Comparison of ENCODE assay signal across 10 mouse cellular contexts in the genomic region with DNA sequence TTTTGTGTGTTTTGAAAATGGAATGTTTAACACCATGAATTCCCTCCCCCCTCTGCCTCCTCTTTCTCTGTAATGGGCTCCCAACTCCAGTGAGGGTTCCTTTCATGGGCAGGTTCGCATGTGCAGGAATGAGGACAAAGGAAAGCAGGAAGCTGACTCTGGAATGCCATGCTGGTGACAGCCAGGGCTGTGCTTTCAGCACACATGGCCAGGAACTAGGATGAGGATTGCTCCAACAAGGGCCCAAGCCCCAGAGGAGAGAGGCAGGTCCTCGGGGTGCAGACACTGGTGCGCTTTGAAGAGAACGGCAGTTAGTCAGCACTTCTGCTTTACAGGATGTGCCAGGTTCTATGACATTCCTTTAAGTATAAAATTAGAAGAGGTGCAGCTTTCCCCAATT.
DNase-seq lines count a peak whose midpoint lies in the region; ATAC-seq lines count a peak whose summit lies in the region.
"Had no signal": no experiment of that assay in that cellular context is flagged by ENCODE, and none has a peak within 500 bp of the region (broad histone marks: within the 10 kb centered on the region; RNA-seq: fewer than 3 reads in every experiment).

No protein-coding gene starts in this region.

- H3K4me1 ChIP-seq in lung, embryonic 15.5 days, result peaks cover 12% of the 10 kb centered on the region
- peaks cover 57% of the 10 kb centered on the region for H3K4me1 ChIP-seq in forebrain, embryonic 10.5 days
- peaks cover 28% of the 10 kb centered on the region for H3K4me1 ChIP-seq in limb, embryonic 10.5 days
- H3K4me1 ChIP-seq in intestine, embryonic 16.5 days (ENCODE audit: control insufficient read depth, insufficient read depth, low read length), result peaks cover 7% of the 10 kb centered on the region; the same call in 1 of the 2 replicates

- H3K36me3 ChIP-seq in lung, embryonic 15.5 days, result no peaks in the 10 kb centered on the region
- H3K36me3 ChIP-seq in forebrain, embryonic 10.5 days (replicated peaks), result peaks cover 13% of the 10 kb centered on the region
- H3K36me3 ChIP-seq in limb, embryonic 10.5 days, result peaks cover 9% of the 10 kb centered on the region; the same call in 1 of the 2 replicates
- H3K36me3 ChIP-seq in intestine, embryonic 16.5 days (ENCODE audit: control insufficient read depth, insufficient read depth, low read length), result no peaks in the 10 kb centered on the region

- H3K27ac ChIP-seq in lung, embryonic 15.5 days, result no peak overlapping the region
- H3K27ac ChIP-seq in forebrain, embryonic 10.5 days, result peak overlapping the region; percentile 88
- peak overlapping the region; percentile 85 for H3K27ac ChIP-seq in limb, embryonic 10.5 days
- no peak overlapping the region for H3K27ac ChIP-seq in intestine, embryonic 16.5 days (ENCODE audit: low read length)
- H3K27ac ChIP-seq: kidney, postnatal 0 days had no signal

- H3K9me3 ChIP-seq in lung, embryonic 15.5 days, result no peaks in the 10 kb centered on the region
- H3K9me3 ChIP-seq in forebrain, embryonic 10.5 days, result no peaks in the 10 kb centered on the region
- H3K9me3 ChIP-seq in limb, embryonic 10.5 days (replicated peaks), result no peaks in the 10 kb centered on the region
- no peaks in the 10 kb centered on the region for H3K9me3 ChIP-seq in intestine, embryonic 16.5 days (ENCODE audit: control insufficient read depth, low read length)

- H3K4me3 ChIP-seq in lung, embryonic 15.5 days, result no peak overlapping the region
- peak overlapping the region; percentile 13; the same call in 1 of the 2 replicates for H3K4me3 ChIP-seq in forebrain, embryonic 10.5 days
- 0 out of 2 replicates have a peak overlapping the region, but pooled peaks have one; percentile 25 for H3K4me3 ChIP-seq in limb, embryonic 10.5 days
- H3K4me3 ChIP-seq in intestine, embryonic 16.5 days (ENCODE audit: low read length), result no peak overlapping the region

- ATAC-seq in lung, embryonic 15.5 days (ENCODE audit: borderline replicate concordance, extremely low read depth, low FRiP score, low TSS enrichment), result peak; percentile 27; the same call in 1 of the 2 replicates
- ATAC-seq in intestine, embryonic 16.5 days, result no peak
- ATAC-seq: lung, postnatal 0 days had no signal

- 32% methylated on average over 4 of the region's 4 CpGs for WGBS in lung, embryonic 15.5 days
- 35% methylated on average over 4 of the region's 4 CpGs for WGBS in forebrain, embryonic 10.5 days
- WGBS in limb, embryonic 10.5 days, result 36% methylated on average over 4 of the region's 4 CpGs
- 49% methylated on average over 4 of the region's 4 CpGs for WGBS in intestine, embryonic 16.5 days

- no peak for DNase-seq in lung, postnatal 4 days
- DNase-seq in forebrain, embryonic 10.5 days (ENCODE audit: extremely low spot score, low spot score), result peak; percentile 38
- DNase-seq in limb, embryonic 10.5 days (ENCODE audit: low spot score), result peak; percentile 63
- peak; percentile 27 for DNase-seq in retina, embryonic 14.5 days (ENCODE audit: low spot score)
- DNase-seq in spleen, postnatal 36 days (ENCODE audit: low spot score in 2 of 2), result no peak
- DNase-seq in testis, postnatal 10 days (ENCODE audit: low spot score), result no peak

- no peaks in the 10 kb centered on the region for H3K27me3 ChIP-seq in lung, embryonic 15.5 days
- no peaks in the 10 kb centered on the region for H3K27me3 ChIP-seq in forebrain, embryonic 10.5 days (ENCODE audit: poor library complexity, severe bottlenecking)
- H3K27me3 ChIP-seq in limb, embryonic 10.5 days (ENCODE audit: low read depth, poor library complexity, severe bottlenecking), result no peaks in the 10 kb centered on the region
- no peaks in the 10 kb centered on the region for H3K27me3 ChIP-seq in intestine, embryonic 16.5 days (replicated peaks; ENCODE audit: control insufficient read depth, insufficient read depth, low read length)

- H3K9ac ChIP-seq in lung, embryonic 15.5 days, result no peak overlapping the region
- H3K9ac ChIP-seq in intestine, embryonic 16.5 days (ENCODE audit: low read depth, low read length), result no peak overlapping the region

- H3K4me2 ChIP-seq in lung, embryonic 15.5 days, result no peak overlapping the region
- no peak overlapping the region for H3K4me2 ChIP-seq in intestine, embryonic 16.5 days (ENCODE audit: low read depth, low read length)

Comparison
In these comparisons a context has a peak if more than half of its experiments do, and no peak if none do; other contexts are left out.
1. H3K27ac ChIP-seq: peak in forebrain, embryonic 10.5 days (single experiment) and limb, embryonic 10.5 days (single experiment); none in lung, embryonic 15.5 days (single experiment) and intestine, embryonic 16.5 days (single experiment).
2. H3K4me3 ChIP-seq: peak in forebrain, embryonic 10.5 days (single experiment) and limb, embryonic 10.5 days (single experiment); none in lung, embryonic 15.5 days (single experiment) and intestine, embryonic 16.5 days (single experiment).
3. DNase-seq: peak in forebrain, embryonic 10.5 days (single experiment), limb, embryonic 10.5 days (single experiment) and retina, embryonic 14.5 days (single experiment); none in lung, postnatal 4 days (0 of 2), spleen, postnatal 36 days (0 of 2) and testis, postnatal 10 days (single experiment).